Mouse (Mus musculus) limb, embryonic 13.5 days (tissue): Measurements from ENCODE around the gene Med9. TPM values are rescaled to one million over a fixed set of nuclear protein-coding genes. Genes with fewer than 3 reads are reported as not detected.

Experiments used
- ATAC-seq: fragments of 200-750 bp; cut with Nextera tagmentation; 2 replicates; pipeline ENCODE4 v1.8.0; 2017; ENCODE audit warnings: low read depth, moderate number of reproducible peaks, moderate TSS enrichment; ENCODE audit not compliant: low FRiP score
- H3K27ac ChIP-seq: fragments of 300-500 bp; sonication (generic); 2 replicates; pipeline ENCODE4 v1.5.1; 2015; ENCODE audit warnings: inconsistent platforms, mild to moderate bottlenecking, moderate library complexity
- H3K27me3 ChIP-seq: fragments of 300-500 bp; sonication (generic); 2 replicates; pipeline ENCODE4 v1.6.1; 2015; ENCODE audit warnings: mild to moderate bottlenecking, inconsistent platforms
- H3K36me3 ChIP-seq: fragments of 300-500 bp; sonication (generic); 2 replicates; pipeline ENCODE4 v1.6.1; 2015; ENCODE audit warnings: inconsistent platforms, mild to moderate bottlenecking, moderate library complexity
- H3K4me1 ChIP-seq: fragments of 300-500 bp; sonication (generic); 2 replicates; pipeline ENCODE4 v1.6.1; 2015; ENCODE audit warnings: inconsistent platforms
- H3K4me2 ChIP-seq: fragments of 300-500 bp; sonication (generic); replicated peaks from 2 replicates; pipeline ENCODE4 v1.6.1; 2015; ENCODE audit warnings: inconsistent platforms, mild to moderate bottlenecking, moderate library complexity
- H3K4me3 ChIP-seq: fragments of 300-500 bp; sonication (generic); 2 replicates; pipeline ENCODE4 v1.5.1; 2015; ENCODE audit warnings: moderate library complexity, mild to moderate bottlenecking, inconsistent platforms
- H3K9ac ChIP-seq: fragments of 300-500 bp; sonication (generic); 2 replicates; pipeline ENCODE4 v1.6.1; 2015; ENCODE audit warnings: mild to moderate bottlenecking, inconsistent platforms
- H3K9me3 ChIP-seq: fragments of 300-500 bp; sonication (generic); 2 replicates; pipeline ENCODE4 v1.6.1; 2016; ENCODE audit warnings: inconsistent platforms
- WGBS: fragments of 180-500 bp; shearing (Covaris S2); methylation state at CpG from one replicate; pipeline ENCODE4 v1.1.7; 2015; 5-methylcytosine and 5-hydroxymethylcytosine counted together
- polyA plus RNA-seq: library from polyadenylated mRNA; unstranded; fragments of >200 nt; fragmentation: Nextera tagmentation; extraction: Ambion mirVana; gene quantifications from 2 replicates; pipeline ENCODE4 v1.2.1, GENCODE M21; 2015

Gene Med9
- polyA plus RNA-seq = 38.0 and 39.1 TPM in 2 replicates

DNA sequence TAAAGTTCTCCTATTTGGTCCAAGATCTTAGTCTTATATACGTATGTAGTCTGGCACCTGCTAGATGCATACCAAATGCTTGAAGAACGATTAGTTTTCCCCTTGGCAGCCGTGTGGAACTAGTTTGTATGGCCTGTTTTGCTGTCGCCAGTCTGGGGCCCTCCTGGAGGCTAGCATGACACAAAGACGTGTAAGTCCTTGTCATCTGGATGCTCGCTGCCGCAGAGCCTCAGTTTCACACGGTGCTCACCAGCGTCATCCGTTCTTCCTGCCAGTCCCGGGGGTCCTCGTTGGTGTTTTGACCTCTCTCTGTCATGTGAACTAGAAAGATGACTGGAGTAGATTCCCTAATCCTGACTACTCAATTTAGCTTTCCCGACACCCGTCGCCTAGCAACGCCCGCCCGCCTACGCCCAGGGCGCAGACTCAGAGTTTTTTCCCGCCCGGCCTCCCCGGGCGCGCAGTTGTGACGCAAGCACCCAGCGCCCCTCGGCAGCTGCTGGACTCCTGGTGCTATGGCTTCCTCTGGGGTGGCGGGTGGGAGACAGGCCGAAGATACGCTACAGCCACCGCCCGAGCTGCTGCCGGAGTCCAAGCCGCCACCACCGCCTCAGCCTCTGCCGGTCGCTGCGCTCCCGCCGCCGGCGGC is at the start of gene Med9:
TSS of gene Med9 (plus strand) at position 455 of the 649 bp plus-strand sequence.
- Histone ChIP-seq H3K27me3 (no peaks in the 10 kb centered on the region), H3K4me1 (peaks cover 17% of the 10 kb centered on the region), H3K27ac (0 out of 2 replicates have a peak within 1 kb of the TSS, but pooled peaks have one; percentile 33), H3K36me3 (0 out of 2 replicates have a peak, but pooled peaks cover 6% of the 10 kb centered on the region), H3K9me3 (no peaks in the 10 kb centered on the region), H3K9ac (peak within 1 kb of the TSS; percentile 98), H3K4me3 (peak within 1 kb of the TSS; percentile 98), H3K4me2 (peak within 1 kb of the TSS; percentile 86)
- peak; percentile 98 for ATAC-seq
- WGBS = under 1% methylated on average over 43 of the region's 43 CpGs

DNA sequence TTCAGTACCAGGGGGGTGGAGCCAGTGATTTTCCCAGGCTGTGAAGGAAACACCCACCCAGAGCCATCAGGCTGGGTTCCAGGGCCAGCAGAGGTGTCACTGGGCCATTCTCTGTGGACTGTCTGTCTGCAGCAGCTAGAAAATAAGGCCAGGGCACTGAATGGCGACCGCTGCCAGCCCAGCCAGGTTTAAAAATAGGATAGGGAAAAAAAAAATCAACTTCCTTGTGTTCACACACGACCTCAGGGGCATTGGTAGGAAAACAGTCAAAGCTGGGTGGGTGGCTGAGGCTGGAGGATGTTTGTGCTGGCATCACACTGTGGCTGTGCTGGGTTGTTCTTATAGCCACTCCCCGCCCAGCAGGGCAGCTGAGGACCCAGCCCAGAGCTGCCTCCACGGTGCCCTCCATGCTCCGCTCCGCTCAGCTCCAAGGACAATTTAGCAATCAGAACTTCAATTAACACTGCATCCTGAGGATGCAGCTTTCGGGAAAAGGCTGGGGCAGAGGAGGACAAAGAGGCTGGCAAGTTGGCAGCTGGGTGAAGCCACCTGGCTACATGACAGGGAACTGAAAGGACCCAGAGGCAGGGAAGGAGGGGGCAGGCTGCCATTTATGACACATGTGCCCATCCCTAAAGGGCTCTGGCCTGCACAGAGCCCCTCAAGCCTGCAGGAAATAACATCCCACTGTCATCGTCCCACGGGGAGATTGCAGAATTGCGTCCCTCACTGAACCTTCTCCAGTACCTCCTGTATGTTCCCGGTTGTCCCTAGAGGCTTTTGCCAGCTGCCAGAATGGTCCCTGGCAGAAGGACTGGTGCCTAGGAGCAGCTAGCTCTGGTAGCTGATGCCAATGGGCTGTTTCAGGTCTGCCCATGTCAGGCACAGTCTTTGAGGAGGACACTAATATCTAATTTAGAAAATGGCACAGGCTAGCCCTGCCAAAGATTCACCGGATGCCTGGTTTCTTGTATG is 48.0 kb upstream of the Med9 start:
- no peaks in the 10 kb centered on the region for H3K36me3 ChIP-seq
- H3K9ac ChIP-seq = no peak overlapping the region
- no peak overlapping the region for H3K4me3 ChIP-seq
- no peak overlapping the region for H3K4me2 ChIP-seq
- no peak overlapping the region for H3K27ac ChIP-seq
- 52% methylated on average over 13 of the region's 13 CpGs for WGBS
- ATAC-seq = no peak
- H3K4me1 ChIP-seq = peaks cover 5% of the 10 kb centered on the region; the same call in 1 of the 2 replicates
- H3K27me3 ChIP-seq = no peaks in the 10 kb centered on the region
- H3K9me3 ChIP-seq = no peaks in the 10 kb centered on the region

DNA sequence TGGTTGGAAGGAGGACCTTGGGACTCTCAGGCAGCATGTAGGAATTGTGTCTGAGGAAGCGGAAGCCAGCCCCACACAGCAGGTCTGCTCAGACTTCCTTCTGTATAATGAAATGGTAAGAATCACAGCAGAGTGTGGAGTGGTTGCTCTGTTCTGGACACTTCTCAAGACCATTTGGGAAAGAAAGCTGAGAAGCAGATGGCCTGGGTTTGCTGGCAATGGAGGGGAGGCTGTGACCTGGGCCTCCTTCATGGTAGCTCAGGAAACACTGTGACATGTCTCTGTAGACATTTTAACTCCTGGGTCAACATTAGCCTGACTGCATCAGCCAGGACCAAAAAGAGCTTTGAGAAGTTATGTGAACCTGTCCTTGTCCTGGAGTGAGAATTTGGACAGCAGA is 47.0 kb upstream of the Med9 start:
- ATAC-seq = no peak
- Histone ChIP-seq H3K27me3 (no peaks in the 10 kb centered on the region), H3K9ac (no peak overlapping the region), H3K4me1 (peaks cover 5% of the 10 kb centered on the region; the same call in 1 of the 2 replicates), H3K36me3 (no peaks in the 10 kb centered on the region), H3K9me3 (no peaks in the 10 kb centered on the region), H3K4me3 (no peak overlapping the region), H3K27ac (no peak overlapping the region), H3K4me2 (no peak overlapping the region)
- 75% methylated on average over 1 of the region's 1 CpGs for WGBS

DNA sequence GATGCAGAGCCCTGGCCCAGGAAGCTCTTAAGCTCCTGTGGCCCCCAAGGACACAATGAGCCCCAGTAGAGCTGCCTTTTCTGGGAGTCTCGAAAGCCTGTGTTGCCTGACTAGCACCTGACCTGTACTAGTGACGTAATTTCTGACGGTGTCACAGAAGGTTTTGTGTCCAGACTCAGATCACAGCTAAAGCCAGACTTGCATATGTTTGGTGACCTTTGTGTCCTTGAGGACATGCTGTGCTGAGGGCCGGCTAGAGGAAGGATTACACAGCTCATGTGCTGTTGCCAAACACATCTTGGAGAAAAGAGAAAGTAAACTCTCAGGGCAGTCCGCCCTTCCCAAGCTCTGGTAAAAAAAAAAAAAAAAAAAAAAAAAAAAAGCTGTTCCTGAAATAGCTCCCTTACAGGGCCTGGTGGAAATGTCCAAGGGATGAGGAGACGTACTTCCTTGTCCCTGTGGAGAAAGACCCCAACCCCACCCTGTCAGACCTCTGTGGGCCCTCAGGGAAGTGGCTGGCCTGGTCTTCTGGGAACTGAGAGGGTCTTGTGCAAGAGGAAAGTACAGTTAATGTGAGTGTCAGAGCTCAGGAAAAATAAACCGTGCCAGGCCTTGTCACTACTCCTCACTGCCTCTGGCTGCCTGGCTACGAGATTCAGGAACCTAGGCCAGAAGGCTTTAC is 45.8 kb upstream of the Med9 start:
- Histone ChIP-seq H3K4me2 (no peak overlapping the region), H3K4me1 (peaks cover 5% of the 10 kb centered on the region; the same call in 1 of the 2 replicates), H3K27me3 (no peaks in the 10 kb centered on the region), H3K9me3 (no peaks in the 10 kb centered on the region), H3K4me3 (no peak overlapping the region), H3K27ac (no peak overlapping the region), H3K9ac (no peak overlapping the region), H3K36me3 (no peaks in the 10 kb centered on the region)
- no peak for ATAC-seq
- 63% methylated on average over 8 of the region's 8 CpGs for WGBS

DNA sequence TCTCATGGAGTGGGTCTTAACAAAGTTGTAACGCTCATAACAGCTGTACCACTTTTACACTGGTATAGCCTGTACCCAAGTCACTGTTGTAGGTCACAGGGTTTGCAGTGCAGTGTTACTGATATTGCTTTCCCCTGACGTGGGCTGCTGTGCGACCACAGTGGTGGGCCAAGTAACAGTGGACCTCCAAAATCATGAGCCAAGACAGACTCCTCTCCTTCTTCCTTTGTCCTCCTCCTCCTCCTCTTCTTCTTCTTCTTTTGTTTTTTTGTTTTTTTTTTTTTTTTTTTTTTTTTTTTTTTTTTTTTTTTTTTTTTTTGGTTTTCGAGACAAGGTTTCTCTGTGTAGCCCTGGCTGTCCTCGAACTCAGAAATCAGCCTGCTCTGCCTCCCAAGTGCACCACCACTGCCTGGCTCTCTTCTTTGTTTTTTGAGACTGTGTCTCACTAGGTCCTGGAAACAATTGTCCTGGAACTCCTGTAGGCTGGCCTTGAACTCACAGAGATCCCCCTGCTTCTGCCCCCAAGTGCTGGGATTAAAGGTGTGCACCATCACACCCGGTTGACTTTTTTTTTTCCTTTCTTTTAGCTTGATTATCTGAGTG is 41.4 kb upstream of the Med9 start:
- ATAC-seq = no peak
- Histone ChIP-seq H3K27me3 (no peaks in the 10 kb centered on the region), H3K27ac (no peak overlapping the region), H3K36me3 (no peaks in the 10 kb centered on the region), H3K4me3 (no peak overlapping the region), H3K9me3 (no peaks in the 10 kb centered on the region; the same call in 1 of the 2 replicates), H3K4me1 (no peaks in the 10 kb centered on the region), H3K4me2 (no peak overlapping the region), H3K9ac (no peak overlapping the region)
- WGBS = 90% methylated on average over 6 of the region's 6 CpGs

DNA sequence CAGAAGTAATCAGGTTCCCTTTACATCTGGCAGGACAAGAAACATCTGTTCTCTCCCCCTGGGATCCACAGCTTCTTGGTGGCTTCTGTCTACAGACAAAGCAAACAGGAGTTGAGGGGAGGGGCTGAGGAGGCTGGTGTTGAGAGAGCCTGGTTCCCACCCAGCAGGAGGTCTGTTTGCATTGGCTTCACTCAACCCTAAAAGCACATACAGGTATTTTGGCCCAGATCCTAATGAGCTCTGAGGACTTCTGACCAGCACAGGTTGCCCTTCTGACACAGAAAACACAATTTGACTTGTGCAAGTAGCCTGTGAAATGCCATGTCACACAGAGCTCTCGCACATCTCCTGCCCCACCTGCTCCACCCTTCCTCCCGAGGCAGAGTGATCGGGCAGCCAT is 39.6 kb upstream of the Med9 start:
- WGBS = 65% methylated on average over 3 of the region's 3 CpGs
- ATAC-seq = no peak
- H3K4me3 ChIP-seq = no peak overlapping the region
- H3K9me3 ChIP-seq = no peaks in the 10 kb centered on the region; the same call in 1 of the 2 replicates
- no peak overlapping the region for H3K4me2 ChIP-seq
- no peaks in the 10 kb centered on the region for H3K27me3 ChIP-seq
- no peak overlapping the region for H3K27ac ChIP-seq
- H3K36me3 ChIP-seq = no peaks in the 10 kb centered on the region
- H3K9ac ChIP-seq = no peak overlapping the region
- no peaks in the 10 kb centered on the region for H3K4me1 ChIP-seq

DNA sequence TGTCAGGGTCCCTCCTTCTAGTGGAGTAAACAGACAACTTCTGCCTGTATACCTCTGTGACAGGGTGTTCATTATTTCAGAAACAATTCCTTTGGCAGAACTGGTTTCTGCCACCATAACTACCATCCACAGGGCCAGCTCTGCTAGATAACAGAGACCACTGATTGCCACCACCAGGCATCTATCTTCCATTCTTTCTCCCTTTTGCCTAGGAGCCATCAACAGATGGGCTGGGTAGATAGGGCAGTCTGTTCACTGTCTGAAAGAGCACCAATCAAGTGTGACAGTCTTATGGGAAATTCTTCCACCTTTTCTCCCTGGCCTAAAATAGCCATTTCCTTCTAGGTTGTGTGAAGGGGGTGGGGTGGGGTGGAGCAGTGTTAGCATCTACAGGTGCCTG is 37.4 kb upstream of the Med9 start:
- ATAC-seq = no peak

DNA sequence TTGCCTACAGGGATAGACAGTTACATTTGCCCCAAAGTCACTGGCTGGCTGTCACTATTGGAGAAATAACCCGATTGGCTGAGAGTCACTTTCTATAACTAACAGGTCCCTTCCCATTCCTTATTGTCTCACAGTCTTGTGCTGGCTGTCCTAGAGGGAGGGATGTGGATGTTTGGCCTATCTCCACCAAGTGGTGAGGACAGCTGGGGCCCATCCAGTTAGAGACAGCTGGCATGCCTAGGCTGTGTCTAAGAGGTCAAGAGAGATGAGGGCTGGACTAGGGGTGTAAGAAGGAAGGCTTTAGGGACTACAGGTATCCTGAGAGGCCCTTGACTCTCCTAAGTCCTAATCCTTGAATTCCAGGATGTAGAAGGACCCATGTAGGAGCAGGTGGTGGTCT is 36.5 kb upstream of the Med9 start:
- no peak for ATAC-seq
- Histone ChIP-seq H3K9me3 (no peaks in the 10 kb centered on the region; the same call in 1 of the 2 replicates), H3K27me3 (no peaks in the 10 kb centered on the region), H3K9ac (no peak overlapping the region), H3K36me3 (no peaks in the 10 kb centered on the region), H3K4me1 (0 out of 2 replicates have a peak, but pooled peaks cover 4% of the 10 kb centered on the region), H3K4me3 (no peak overlapping the region), H3K27ac (no peak overlapping the region), H3K4me2 (no peak overlapping the region)
- WGBS = 72% methylated on average over 1 of the region's 1 CpGs

More for the DNA sequence above, 37.4 kb upstream of the Med9 start:
- no peaks in the 10 kb centered on the region for H3K27me3 ChIP-seq
- 0 out of 2 replicates have a peak, but pooled peaks cover 4% of the 10 kb centered on the region for H3K4me1 ChIP-seq
- H3K9me3 ChIP-seq = no peaks in the 10 kb centered on the region; the same call in 1 of the 2 replicates
- no peak overlapping the region for H3K4me3 ChIP-seq
- H3K9ac ChIP-seq = no peak overlapping the region
- no peak overlapping the region for H3K4me2 ChIP-seq
- H3K36me3 ChIP-seq = no peaks in the 10 kb centered on the region
- H3K27ac ChIP-seq = no peak overlapping the region

DNA sequence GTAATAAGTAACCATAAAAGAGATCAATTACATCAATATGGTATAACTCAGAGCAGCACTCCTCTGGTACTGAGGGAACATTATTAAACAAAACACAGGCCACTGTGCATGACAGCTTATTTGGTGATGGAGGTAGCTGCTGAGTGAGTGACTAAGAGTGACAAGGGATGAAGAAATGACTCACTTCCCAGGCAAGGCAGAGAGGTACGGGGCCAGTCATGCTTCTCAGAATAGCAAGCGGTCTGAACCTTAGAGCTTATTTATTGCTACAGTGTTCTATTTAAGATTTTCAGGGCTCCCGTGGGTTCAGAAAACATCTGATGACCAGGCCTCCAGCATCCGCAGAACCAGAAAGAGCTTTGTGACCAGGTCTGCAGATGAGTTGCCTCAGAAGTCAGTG is 34.3 kb upstream of the Med9 start:
- ATAC-seq = no peak
- Histone ChIP-seq H3K4me1 (0 out of 2 replicates have a peak, but pooled peaks cover 4% of the 10 kb centered on the region), H3K36me3 (no peaks in the 10 kb centered on the region), H3K9me3 (no peaks in the 10 kb centered on the region; the same call in 1 of the 2 replicates), H3K9ac (no peak overlapping the region), H3K4me3 (no peak overlapping the region), H3K4me2 (no peak overlapping the region), H3K27ac (no peak overlapping the region), H3K27me3 (0 out of 2 replicates have a peak, but pooled peaks cover 4% of the 10 kb centered on the region)
- 59% methylated on average over 4 of the region's 4 CpGs for WGBS

DNA sequence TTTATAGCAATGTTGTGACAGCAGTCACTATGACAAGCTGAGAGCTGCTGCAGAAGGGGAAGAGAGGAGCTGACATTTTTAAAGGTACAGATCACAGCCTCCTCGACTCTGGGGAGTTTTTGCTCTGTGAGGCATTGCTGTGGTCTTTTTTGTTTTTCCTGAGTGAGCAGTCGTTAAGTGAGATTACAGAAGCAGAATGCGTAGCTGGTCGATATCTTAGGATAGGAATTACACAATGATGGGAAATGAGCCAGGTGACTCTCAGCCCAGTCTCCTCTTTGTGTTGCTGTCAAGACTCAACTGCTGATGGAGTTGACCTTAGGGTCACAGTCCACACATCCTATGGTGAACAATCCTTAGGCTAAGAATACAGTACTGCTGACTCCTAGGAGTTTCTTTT is 30.0 kb upstream of the Med9 start:
- no peak for ATAC-seq
- Histone ChIP-seq H3K9me3 (no peaks in the 10 kb centered on the region), H3K27me3 (0 out of 2 replicates have a peak, but pooled peaks cover 4% of the 10 kb centered on the region), H3K4me2 (no peak overlapping the region), H3K9ac (no peak overlapping the region), H3K27ac (no peak overlapping the region), H3K4me1 (peaks cover 8% of the 10 kb centered on the region; the same call in 1 of the 2 replicates), H3K36me3 (no peaks in the 10 kb centered on the region), H3K4me3 (no peak overlapping the region)
- WGBS = 62% methylated on average over 4 of the region's 4 CpGs

DNA sequence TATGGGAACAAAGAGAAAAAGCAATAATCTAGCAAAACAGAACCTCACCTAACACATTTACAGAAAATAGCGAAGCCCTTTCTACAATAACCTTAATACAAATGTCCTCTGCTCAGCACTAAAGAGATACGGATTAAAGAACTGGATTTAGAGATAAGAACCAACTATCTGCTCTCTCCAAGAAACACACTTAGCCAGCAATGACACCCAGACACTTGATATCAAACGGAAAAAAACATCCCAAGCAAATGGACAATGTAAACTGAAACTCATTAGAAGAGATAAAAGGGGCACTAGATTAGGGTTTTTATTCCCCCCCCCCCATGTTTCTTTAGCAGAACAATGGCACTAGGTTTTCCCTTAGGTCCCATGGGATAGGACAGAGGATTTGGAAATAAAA is 28.6 kb upstream of the Med9 start:
- ATAC-seq = no peak
- WGBS = 70% methylated on average over 3 of the region's 3 CpGs
- Histone ChIP-seq H3K27me3 (0 out of 2 replicates have a peak, but pooled peaks cover 4% of the 10 kb centered on the region), H3K4me2 (no peak overlapping the region), H3K36me3 (no peaks in the 10 kb centered on the region), H3K27ac (no peak overlapping the region), H3K4me3 (no peak overlapping the region), H3K9me3 (no peaks in the 10 kb centered on the region), H3K9ac (no peak overlapping the region), H3K4me1 (peaks cover 4% of the 10 kb centered on the region; the same call in 1 of the 2 replicates)
